Mouse (Mus musculus) kidney, adult 2 months (tissue): Measurements from ENCODE around the gene Dcdc2b.

ENCODE experiments used
- CTCF ChIP-seq: fragments of 200-500 bp; conservative IDR thresholded peaks from 2 replicates; pipeline ENCODE4 v1.5.1; 2011; ENCODE audit warnings: low read depth, mild to moderate bottlenecking, control low read depth, low read length, moderate library complexity, mixed read lengths; ENCODE audit not compliant: insufficient read depth, insufficient read length
- POLR2A ChIP-seq: fragments of 200-500 bp; IDR thresholded peaks from one replicate; pipeline ENCODE4 v1.6.1; 2011; ENCODE audit warnings: low read depth, low read length, control low read depth

GRCm38 (mm10) chr4:129568366-129568765 lies 45.7 kb downstream of the Dcdc2b start:
- TF ChIP-seq POLR2A (no peak), CTCF (no peak)
